Mouse (Mus musculus): Measurements from ENCODE around the gene Gm43517. TPM values are rescaled to one million over a fixed set of nuclear protein-coding genes. Genes with fewer than 3 reads are reported as not detected.

The Gm43517 gene
- total and polyA plus RNA-seq, 3 experiments: not detected

- no peak for DNase-seq
Measured at GRCm38 (mm10) chr12:49385631-49385990, 637 bp downstream of the Gm43517 start.

- no peak for DNase-seq
Measured at GRCm38 (mm10) chr12:49386081-49386805, 1.3 kb downstream of the Gm43517 start.

GRCm38 (mm10) chr12:49387856-49388598 is 3.1 kb downstream of the Gm43517 start:
- DNase-seq: no peak

- no peak for DNase-seq
Measured at GRCm38 (mm10) chr12:49389666-49390065, 4.7 kb downstream of the Gm43517 start.

- no peak for DNase-seq
Measured at GRCm38 (mm10) chr12:49390257-49390656, 5.3 kb downstream of the Gm43517 start.

- no peak for DNase-seq
Measured at GRCm38 (mm10) chr12:49390926-49391304, 5.9 kb downstream of the Gm43517 start.

- DNase-seq: peak; percentile 45
Measured at GRCm38 (mm10) chr12:49391305-49392040, 6.5 kb downstream of the Gm43517 start.

GRCm38 (mm10) chr12:49392041-49392390 is 7.0 kb downstream of the Gm43517 start:
- no peak for DNase-seq

GRCm38 (mm10) chr12:49392876-49393275 is 7.9 kb downstream of the Gm43517 start:
- DNase-seq: no peak

GRCm38 (mm10) chr12:49393639-49394038 is 8.7 kb downstream of the Gm43517 start:
- DNase-seq: no peak

GRCm38 (mm10) chr12:49394181-49394580 is 9.2 kb downstream of the Gm43517 start:
- no peak for DNase-seq

- no peak for DNase-seq
Measured at GRCm38 (mm10) chr12:49394836-49395235, 9.9 kb downstream of the Gm43517 start.

- no peak for DNase-seq
Measured at GRCm38 (mm10) chr12:49395969-49396368, 11.0 kb downstream of the Gm43517 start.

GRCm38 (mm10) chr12:49396776-49397175 is 11.8 kb downstream of the Gm43517 start:
- DNase-seq: no peak

- DNase-seq: no peak
Measured at GRCm38 (mm10) chr12:49397443-49398162, 12.6 kb downstream of the Gm43517 start.

- DNase-seq: no peak
Measured at GRCm38 (mm10) chr12:49398163-49398540, 13.2 kb downstream of the Gm43517 start.

GRCm38 (mm10) chr12:49398636-49399035 is 13.7 kb downstream of the Gm43517 start:
- no peak for DNase-seq

GRCm38 (mm10) chr12:49399611-49400010 is 14.6 kb downstream of the Gm43517 start:
- DNase-seq: no peak

- no peak for DNase-seq
Measured at GRCm38 (mm10) chr12:49400036-49400852, 15.3 kb downstream of the Gm43517 start.

GRCm38 (mm10) chr12:49400853-49401118 is 15.8 kb downstream of the Gm43517 start:
- no peak for DNase-seq

- no peak for DNase-seq
Measured at GRCm38 (mm10) chr12:49401119-49401795, 16.3 kb downstream of the Gm43517 start.

All from adrenal gland, adult 2 months (tissue).